18 mouse cellular contexts compared by ENCODE assay signal in genomic region chr9:28190226-28190625, GRCm38 (mm10).
"Had no signal": no experiment of that assay in that cellular context is flagged by ENCODE, and none has a peak within 500 bp of the region (broad histone marks: within the 10 kb centered on the region; RNA-seq: fewer than 3 reads in every experiment).

No protein-coding gene starts in this region.

- H3K4me1 ChIP-seq: midbrain, embryonic 10.5 days; midbrain, embryonic 12.5 days; neural tube, embryonic 13.5 days; neural tube, embryonic 15.5 days had no signal

- H3K9ac ChIP-seq: lung, embryonic 14.5 days; midbrain, embryonic 12.5 days; neural tube, embryonic 13.5 days; neural tube, embryonic 15.5 days had no signal

- H3K9me3 ChIP-seq: midbrain, embryonic 10.5 days; midbrain, embryonic 12.5 days; neural tube, embryonic 13.5 days; neural tube, embryonic 15.5 days had no signal

- DNase-seq: lung, adult 18-20 months; lung, embryonic 14.5 days; lung, postnatal 10 days; lung, postnatal 4 days; midbrain, embryonic 14.5 days; retina, postnatal 1 day; right cerebral cortex, adult 18-20 months; right cerebral cortex, postnatal 25 days; right cerebral cortex, postnatal 4 days; spleen, adult 18-20 months; thymus, adult 18-20 months; thymus, postnatal 14 days; thymus, postnatal 36 days had no signal

- H3K27ac ChIP-seq: midbrain, embryonic 10.5 days; midbrain, embryonic 12.5 days; neural tube, embryonic 13.5 days; neural tube, embryonic 15.5 days had no signal

- H3K4me2 ChIP-seq: lung, embryonic 14.5 days; midbrain, embryonic 12.5 days; neural tube, embryonic 13.5 days; neural tube, embryonic 15.5 days had no signal

- H3K4me3 ChIP-seq: midbrain, embryonic 10.5 days; midbrain, embryonic 12.5 days; myocyte; neural tube, embryonic 13.5 days; neural tube, embryonic 15.5 days had no signal

- H3K27me3 ChIP-seq: midbrain, embryonic 12.5 days; neural tube, embryonic 13.5 days; neural tube, embryonic 15.5 days had no signal

- H3K36me3 ChIP-seq: midbrain, embryonic 10.5 days; midbrain, embryonic 12.5 days; neural tube, embryonic 13.5 days; neural tube, embryonic 15.5 days had no signal
